Mouse (Mus musculus) activated CD4-positive, CD25-positive, alpha-beta regulatory T cell, adult 4 months (primary cell): Measurements from ENCODE around the gene Smim27. TPM values are rescaled to one million over a fixed set of nuclear protein-coding genes. Genes with fewer than 3 reads are reported as not detected.
A peak's percentile ranks its signal among the peaks of the same experiment; 100 is the strongest.

Source experiments
- ATAC-seq: one replicate; pipeline ENCODE4 v1.8.0; 2017
- polyA plus RNA-seq, 2 experiments: library from polyadenylated mRNA; unstranded; fragments of 100-300 nt; shearing (Covaris generic); gene quantifications; one replicate each; pipeline ENCODE4 v1.2.1; 2017

The Smim27 gene
- polyA plus RNA-seq: 10 to 100 TPM; 19.7 to 75.0 TPM

DNA sequence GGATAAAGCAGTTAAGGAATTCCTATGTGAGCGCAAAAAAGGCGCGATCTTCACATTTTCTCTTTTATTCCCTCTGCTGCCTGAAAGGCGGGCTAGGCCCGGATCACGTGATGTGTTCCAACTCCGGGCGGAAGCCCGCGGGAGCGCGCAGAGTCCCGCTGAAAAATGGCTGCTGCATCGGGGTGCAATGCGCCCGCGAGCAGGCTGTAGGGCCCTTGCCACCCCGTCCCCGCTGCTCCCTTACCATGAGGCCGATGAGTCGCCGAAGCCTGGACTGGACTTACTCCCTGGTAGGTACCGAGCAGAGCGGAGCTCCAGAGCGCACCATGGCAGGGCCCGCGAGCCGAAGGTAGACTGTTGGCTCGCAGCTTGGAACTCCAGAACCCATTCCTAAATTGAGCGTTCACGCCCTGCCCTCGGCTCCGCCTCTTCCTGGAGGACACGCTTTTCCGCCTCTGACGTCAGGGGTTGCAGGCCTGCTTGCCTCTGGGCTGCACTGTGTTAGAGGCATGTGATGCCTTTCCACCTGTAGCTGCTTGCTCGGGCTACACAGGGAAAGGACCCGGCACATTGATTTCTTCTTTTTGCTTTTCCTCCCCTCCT is at the start of gene Smim27, which contains the start of gene Topors:
Smim27 (plus strand) TSS at position 150 of the 603 bp plus-strand sequence.
Topors (minus strand) TSS at position 421 of the 603 bp plus-strand sequence.
- ATAC-seq: peak; percentile 89

DNA sequence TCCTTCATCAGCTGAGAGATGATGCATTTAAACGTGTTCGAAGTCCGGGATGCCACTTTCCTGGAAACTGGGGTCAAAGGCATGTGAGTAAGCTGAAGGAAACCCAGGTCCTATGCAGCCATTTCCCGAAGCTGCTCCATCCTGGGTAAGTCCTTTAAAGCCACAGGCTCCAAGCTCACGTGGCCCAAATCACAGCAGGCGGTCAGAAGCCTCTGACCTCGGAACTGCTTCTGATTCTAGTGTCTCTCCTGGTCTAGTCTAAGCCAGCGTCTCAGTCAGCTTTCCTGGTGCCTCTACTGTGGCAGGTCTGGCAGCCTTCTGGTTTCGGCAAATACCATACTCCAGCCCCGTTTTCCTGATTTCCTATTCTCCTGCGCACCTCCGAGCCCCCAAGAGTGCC is 48.9 kb upstream of the Smim27 start:
- ATAC-seq: no peak

DNA sequence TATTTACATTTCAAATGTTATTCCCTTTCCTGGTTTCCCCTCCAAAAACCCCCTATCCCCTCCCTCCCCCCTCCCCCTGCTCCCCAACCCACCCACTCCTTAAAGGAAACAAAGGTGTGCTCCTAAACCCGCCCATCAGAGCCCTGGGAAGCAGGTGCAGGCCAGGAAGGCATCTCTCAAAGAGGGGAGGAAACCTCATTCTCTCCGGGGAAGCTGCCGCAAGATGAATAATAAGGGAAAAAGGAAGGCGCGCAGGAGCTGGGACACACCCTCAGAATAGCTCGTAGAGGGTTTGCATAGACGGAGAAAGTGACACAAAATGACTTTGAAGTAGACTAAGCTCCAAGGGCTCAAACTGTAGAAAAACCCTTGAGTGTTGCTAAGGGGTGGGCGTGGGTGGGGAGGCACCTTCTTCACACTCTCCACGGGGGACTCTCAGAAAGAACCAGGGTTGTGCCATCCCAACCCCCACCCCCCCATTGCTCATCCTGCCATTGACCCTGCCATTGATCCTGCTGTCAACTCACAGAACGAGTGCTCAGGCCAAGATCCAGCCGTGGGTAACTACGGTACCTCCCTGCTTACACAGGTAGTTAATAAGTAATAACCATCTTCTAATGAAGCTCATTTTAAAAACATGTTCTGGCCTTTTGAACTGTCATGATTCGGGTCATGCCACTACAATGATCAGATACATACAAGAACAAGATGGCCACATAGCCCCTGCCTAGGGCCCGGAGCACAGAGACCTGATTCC is 48.2 kb upstream of the Smim27 start:
- no peak for ATAC-seq

DNA sequence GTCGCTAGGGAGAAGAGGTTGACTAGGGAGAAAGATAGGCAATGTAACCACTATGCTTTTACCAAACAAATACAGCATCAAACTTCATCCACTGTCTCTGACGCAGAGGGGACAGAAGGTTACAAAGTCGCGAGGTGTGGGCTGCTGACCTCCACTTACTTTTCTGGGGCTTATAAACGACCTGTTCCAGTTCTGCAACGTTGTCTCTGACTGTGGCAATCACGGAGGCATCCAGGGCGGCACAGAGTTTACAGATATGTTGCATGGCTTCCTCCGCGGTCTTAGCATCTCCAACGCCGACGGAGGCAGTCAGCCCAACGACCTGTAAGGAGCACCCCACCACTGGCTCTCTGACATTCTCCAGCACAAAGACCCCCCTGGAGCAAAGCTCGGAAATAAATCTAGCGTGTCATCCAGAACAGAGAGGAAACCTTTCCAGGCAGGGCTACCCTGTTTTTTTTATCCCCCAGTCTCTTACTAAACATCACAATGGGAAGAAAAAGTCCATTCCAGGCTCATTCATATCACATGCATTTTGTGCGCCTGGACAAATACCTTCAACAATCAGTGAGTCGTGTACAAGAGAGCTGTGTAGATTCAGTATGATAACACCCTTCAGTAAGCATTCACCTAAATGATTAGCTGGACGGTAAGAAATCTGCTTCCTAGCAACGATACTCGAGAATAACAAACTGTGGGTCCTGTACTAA is 47.3 kb upstream of the Smim27 start:
- no peak for ATAC-seq

DNA sequence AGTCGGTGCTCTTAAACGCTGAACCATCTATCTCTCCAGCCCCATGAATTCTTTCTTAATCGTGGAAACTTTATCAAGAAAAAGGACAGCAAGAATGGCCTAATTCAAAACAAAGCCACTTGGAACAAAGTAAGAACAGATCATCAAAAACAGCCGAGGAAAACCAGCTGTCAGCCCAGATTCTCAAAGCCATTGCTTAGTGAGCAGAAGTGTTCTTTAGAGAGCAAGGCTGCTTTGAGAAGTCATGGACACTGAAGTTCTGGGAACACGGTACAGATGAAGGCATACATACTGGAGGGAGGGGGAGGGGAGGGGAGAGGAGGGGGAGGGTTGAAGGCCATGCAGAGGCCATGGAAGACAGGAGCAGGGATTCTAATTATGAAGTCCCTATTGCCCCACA is 43.3 kb upstream of the Smim27 start:
- ATAC-seq: no peak

DNA sequence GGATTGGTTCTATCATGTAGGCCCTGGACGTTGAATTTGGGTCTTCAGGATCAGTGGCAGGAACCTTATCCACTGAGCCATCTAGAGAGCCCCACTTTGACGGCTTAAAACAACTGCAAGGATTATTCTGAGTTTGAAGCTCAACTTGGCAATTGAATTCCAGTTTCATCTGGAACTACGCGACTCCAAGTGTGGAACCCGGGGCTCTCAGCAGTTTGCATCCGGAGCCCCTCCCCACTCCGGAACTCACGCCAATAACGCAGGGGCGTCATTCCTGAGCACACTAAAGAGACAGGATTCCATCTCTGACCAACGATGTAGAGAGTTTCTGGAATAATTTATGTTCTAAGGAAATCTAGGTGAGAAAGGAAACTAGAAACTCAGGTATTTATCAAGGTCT is 42.2 kb upstream of the Smim27 start:
- no peak for ATAC-seq

DNA sequence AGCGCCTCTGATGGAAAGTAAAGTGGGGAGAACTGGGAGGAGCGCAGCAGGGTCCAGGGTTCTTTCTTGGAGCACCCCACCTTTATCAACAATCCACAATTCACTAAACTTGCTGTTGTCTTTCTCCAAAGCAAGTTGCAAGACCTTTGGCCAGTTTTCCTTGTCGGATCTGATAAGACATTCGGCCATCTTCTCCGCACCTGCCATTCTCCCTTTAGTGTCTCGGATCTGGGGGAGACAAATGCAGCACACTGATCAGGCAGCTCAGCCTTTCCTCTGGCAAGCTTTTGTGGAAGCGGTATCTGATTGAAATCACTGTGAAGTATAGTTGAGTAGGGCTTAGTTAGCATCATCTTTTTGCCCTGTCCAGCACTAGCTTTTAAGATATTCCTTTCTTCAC is 41.5 kb upstream of the Smim27 start:
- ATAC-seq: no peak

DNA sequence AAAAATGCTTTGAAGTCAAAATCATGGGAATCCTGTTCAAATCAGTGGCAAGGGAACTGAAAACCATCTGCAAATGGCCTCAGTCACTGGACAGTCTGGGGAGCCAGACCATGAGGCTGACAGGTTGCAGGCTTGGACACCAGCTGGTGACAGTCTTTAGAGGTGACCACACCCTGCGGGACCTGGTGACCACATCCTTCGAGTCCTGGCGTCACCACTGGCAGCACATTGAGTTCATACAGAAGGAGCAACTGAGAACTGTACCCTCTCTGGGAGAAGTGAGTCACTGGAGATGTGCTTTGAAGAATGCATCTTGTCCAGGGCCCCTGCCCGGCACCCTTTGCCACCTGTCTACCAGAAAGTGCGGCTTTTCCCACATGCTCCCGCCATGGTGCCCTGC is 39.7 kb upstream of the Smim27 start:
- no peak for ATAC-seq

DNA sequence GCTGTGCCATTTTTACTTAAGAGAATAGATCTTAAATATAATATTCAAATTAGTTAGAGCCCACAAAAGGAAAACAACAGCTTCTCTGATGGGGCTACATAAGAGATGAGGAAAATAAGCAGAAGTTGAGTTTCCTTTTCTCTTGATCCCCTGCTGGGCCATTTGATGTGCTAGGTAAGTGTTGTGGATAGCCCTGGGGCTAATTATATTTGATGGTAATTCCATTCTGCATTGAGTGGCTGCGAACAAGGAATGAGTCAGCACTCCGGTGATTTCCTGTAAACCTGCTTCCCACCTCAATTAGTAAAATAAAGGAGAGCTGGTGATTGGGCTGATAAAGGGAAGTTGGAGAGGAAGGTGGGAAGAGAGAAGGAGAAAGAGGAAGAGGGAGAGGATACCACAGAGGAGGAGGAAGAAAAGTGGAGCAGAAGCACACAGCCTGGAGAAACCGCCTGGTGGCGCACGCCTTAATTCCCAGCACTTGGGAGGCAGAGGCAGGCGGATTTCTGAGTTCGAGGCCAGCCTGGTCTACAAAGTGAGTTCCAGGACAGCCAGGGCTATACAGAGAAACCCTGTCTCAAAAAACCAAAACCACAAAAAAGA is 36.2 kb upstream of the Smim27 start:
- ATAC-seq: no peak

DNA sequence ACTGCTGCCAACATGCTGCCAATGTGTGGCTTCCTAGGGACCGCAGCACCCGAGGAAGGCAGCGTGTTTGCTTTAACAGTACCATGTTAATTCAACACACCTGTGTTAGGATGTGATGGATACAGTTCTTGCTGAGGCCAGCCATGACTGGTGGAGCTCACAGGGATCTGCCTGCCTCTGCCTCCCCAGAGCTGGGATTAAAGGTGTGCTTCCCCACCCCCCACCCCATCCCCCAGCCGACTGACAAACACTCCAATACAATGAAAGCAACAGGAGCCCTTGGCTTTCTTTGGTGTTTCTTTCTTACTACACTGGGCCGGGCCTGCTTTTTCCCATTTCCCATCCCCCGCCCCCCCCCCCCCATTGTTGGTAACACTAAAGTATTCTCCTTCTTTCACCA is 35.1 kb upstream of the Smim27 start:
- no peak for ATAC-seq

DNA sequence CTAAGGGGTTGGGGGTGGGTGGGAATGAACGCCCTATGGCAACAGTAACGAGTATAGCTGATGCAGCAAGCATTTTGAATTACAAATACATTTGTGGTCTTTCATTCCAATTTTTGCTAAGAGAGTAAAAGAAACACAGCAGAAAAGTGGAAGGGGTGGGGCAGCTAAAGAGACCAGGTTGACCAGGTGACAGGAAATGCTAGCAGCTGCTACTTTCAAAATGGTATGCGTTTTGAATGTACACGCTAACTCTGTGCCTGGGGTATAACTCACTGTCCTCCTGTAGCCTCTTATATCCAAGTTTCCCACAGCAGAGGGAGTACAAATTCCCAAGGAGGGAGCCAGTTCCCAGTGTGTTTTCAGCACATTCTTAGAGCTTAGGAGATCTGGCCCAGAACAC is 32.5 kb upstream of the Smim27 start:
- no peak for ATAC-seq

DNA sequence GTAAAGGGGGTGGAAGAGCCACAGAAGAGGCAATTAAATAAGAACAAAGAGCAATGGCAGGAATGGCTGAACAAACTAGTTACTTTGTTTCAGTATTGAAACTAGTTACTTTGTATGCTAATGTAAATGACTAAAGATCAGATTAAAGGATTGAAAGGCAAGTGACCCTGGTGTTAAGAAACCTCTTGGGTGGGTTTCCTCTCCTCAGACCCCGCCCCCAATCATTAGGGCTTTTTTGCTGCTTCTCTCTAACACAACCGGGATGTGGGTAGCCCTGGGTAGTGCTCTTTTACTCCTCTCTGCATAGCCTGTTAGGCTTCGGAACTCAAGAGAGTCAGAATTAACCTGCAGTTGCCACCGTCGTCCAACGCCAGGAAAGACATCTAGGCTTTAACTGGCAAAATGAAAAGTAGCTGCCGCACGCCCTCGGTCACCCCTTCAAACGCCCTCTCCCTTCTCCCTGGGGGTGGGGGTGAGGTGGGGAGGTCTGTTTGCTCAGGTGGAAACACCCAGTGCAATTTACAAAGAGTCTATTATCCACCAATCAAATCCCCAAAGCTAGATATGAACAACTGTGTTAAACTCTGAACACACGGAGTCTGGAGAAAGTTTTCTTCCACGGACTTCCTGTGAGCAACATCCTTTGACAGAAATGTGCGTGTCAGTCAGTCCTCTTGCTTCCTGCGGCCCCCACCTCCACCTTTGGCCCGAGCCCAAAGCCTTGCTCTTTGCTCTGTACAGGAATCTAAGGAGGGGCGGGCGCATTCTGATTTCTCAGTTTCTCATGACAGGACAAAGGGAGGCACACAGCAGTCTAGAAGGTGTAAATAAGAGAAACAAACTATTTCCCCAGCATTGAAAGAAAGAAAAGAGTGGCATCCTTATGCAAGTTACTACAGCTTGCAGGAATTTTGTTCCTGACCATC is 30.6 kb upstream of the Smim27 start:
- peak; percentile 76 for ATAC-seq

DNA sequence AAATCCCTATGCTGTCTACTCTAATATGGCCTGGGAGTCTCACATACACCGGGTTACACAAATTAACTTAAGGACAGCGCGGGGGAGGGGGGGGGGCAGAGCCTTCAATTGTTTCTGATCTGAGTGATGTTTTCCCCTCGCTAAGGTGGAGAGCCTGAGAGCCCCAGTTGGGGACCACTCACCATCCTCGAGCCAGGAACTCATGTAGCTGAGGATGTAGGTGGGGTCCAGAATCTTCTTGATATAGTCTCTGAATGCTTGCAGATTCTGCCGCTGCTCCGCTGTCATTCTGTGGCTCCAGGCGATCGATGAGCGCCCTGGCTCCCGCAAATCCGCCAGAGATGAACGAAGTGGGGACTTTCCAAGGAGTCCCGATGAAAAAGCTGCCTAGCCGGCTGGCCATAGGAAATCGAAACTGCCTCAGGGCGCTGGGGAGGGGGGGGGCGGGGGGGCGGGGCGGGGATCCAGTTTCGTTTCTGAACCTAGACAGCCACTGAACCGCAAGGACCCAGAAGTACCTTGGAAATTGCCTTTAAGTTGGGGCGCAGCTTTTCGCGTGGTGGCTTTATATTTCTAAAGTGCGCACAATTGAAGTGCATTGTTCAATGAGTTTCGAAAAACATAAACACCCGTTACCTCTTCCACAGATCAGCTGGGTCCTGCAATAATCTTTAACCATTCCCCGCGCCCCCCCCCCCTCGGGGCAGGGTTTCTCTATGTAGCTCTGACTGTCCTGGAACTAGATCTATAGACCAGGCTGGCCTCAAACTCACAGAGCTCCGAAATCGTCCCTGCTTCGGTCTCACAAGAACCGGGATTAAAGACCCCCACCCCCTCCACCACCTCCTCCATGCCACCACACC is 29.7 kb upstream of the Smim27 start, which contains the start of gene Ddx58:
Ddx58 (minus strand) TSS at position 420 of the 863 bp plus-strand sequence.
- ATAC-seq: peak; percentile 51

DNA sequence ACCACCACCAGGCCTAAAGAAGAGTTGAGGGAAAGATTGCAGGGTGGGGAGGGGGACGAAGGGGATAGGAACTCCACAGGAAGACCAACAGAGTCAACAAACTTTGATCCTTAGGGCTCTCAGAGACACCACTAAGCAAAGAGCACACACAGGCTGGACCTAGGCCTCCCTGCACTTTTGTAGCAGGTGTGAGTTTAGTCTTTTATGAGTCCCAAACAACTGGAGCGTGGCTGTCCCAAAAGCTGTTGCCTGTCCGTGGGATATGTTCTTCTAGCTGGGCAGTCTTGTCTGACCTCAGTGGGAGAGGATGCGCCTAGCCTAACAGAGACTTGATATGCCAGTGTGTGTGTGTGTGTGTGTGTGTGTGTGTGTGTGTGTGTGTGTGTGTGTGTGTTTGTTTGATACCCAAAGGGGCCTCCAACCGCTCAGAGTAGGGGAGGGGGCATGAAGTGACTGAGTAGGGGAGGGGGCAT is 29.1 kb upstream of the Smim27 start:
- no peak for ATAC-seq

DNA sequence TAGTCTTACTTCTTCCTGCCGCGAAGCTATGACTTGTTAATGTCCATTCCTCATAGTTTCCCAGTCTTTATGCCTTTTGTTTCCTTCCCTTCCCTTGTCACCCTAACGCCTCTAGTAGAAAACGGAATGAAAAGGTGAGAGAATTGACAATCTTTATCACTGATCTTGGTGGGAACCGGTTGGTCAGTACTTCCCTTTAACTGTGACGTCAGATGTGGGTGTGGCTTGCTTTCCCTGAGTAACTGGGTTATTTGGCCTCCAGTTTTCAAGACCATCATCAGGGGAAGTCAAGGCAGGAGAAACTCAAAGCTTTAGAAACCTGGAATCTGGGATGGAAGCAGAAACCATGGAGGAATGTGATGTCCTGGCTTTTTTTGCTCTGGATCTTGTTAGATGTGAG is 27.5 kb upstream of the Smim27 start:
- no peak for ATAC-seq

DNA sequence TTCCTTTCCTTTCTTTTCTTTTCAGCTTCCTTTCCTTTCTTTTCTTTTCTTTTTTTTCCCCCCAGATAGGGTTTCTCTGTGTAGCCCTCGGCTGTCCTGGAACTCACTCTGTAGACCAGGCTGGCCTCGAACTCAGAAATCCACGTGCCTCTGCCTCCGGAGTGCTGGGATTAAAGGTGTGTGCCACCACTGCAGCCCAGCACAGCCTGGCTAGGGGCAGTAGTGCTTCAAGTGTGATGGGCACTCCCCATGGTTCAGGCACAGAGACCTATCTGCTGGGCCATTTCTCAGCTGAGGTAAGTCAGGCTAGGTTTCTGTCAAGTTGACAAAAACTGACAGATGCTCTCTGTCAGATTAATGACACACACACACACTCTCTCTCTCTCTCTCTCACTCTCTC is 26.4 kb upstream of the Smim27 start:
- ATAC-seq: no peak

DNA sequence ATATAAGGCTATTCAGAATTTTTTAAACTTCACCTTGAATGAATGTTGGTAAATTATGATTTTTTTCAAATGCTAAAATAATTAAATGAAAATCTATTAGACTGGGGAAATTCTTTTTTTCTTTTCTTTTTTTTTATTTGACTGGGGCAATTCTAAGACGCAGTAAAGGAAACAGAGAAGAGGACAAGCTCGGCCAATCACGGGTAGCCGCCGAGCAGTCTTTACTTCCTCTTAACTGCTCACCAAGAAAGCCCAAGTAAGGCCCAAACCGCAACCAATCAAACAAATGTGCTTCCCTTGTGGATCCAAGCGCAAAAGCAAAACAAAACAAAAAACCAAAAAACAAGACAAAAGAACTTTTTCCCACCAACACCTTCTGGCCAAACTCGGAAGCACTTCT is 25.3 kb upstream of the Smim27 start:
- no peak for ATAC-seq

DNA sequence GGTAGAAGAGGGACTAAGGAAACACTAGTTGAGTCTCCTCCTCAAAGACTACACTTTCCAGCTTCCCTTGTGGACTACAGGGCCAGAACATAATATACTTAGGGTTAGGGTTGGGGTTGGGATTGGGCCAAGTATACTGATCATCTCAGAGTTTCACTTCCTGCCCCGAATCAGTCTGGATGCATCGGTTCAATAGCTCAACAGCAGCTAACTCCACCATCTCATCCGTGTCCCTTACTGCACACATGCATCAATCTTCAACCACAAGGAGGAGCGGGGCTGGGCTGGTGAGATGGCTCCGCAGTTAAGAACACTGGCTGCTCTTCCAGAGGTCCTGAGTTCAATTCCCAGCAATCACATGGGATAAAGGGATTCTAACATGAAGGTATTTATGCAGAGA is 18.4 kb upstream of the Smim27 start:
- no peak for ATAC-seq

DNA sequence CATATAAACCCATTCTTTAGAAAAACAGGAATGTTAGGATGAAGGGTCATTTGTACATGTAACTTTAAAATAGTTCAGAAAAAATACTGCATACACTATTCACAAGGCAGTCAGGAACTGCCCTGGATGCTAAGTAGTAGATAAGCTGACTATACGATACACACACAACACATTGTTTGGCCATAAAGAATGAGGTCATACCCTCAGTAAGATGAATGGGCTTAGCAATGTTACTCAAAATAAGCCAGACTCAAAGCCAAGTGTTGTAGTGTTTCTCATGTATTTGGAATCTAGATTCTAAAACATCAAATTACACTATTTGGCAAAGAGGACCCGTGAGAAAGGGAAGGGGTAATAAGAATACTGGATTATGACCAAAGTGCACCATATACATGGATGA is 15.6 kb upstream of the Smim27 start:
- ATAC-seq: no peak

DNA sequence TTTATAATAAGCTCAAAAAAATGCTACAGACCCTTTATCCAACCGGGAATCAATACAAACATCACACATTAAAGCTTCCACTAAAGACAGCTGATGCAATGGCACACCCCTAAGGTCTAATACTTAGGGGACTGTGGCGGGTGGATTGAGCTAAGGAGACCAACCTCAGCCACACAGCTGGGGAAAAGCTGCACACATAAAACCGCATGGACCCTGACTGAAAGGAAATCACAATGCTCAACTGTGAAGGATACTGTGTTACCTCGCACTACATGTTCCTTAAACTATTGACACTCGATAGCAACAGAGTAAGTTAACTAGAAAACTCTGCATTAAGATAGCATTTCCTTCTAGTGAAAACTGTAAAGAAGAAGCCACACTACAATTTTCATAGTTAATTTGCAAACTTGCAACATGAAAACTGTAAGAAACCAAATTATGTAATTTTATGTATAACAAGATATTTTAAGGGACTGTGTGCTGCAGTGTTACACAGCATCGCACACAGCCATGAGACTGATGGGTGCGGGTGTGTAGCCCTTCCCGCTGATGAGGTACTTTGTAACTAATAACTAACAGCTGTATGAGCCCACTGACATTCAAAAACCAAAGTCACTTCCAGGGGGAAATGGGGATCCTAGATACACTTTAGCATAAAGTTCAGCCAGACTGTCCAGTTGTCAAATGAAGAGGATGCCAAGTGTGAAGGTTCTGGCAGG is 14.8 kb upstream of the Smim27 start:
- no peak for ATAC-seq
